Mouse (Mus musculus): Measurements from ENCODE around the gene Aqp1. TPM values are rescaled to one million over a fixed set of nuclear protein-coding genes. Genes with fewer than 3 reads are reported as not detected.

Gene Aqp1
- total RNA-seq, 2 experiments from 2014 or later = 745 to 1,033 TPM

GRCm38 (mm10) chr6:55394854-55395253 lies 58.6 kb downstream of the Aqp1 start:
- ATAC-seq (replicated peaks; ENCODE audit: low FRiP score, poor library complexity, severe bottlenecking) = no peak

GRCm38 (mm10) chr6:55396176-55396575 lies 59.9 kb downstream of the Aqp1 start:
- no peak for ATAC-seq (replicated peaks; ENCODE audit: low FRiP score, poor library complexity, severe bottlenecking)

DNA sequence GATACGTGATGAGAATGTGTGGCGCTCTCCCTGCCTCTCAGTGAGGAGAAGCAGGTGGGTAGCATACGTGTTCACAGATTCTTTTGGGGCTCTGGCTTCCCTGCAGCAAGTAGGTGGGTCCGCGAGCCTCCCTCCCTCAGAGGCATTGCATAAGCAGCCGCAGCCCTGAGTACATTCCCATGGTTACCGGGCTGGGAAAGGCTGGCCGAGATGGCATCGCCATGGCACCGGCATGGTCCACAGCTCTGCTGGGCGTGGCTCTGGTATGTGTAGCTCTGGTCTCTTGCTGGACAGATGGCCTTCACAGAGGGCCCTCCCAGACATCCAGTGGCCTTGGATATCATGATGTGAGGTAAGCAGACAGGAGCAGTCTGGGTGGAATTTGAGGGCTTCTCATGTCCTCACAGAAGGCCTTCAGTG lies 60.4 kb downstream of the Aqp1 start:
- ATAC-seq (replicated peaks; ENCODE audit: low FRiP score, poor library complexity, severe bottlenecking) = no peak

Other genes starting within 250 kb of the Aqp1 start
- not detected in 2 replicates for gene Crhr2, start 203.4 kb upstream of the Aqp1 start, total RNA-seq (2015; ENCODE audit: low replicate concordance)
- not detected in 2 replicates for gene Crhr2, start 203.4 kb upstream of the Aqp1 start, total RNA-seq (2017; ENCODE audit: low replicate concordance)
- gene Inmt, start 161.4 kb upstream of the Aqp1 start, total RNA-seq (2015; ENCODE audit: low replicate concordance) = not detected in 2 replicates
- gene Inmt, start 161.4 kb upstream of the Aqp1 start, total RNA-seq (2017; ENCODE audit: low replicate concordance) = not detected in 2 replicates
- 2.5 TPM in 1 of 2 replicates, not detected in the other for gene Mindy4, start 133.0 kb upstream of the Aqp1 start, total RNA-seq (2015; ENCODE audit: low replicate concordance)
- gene Mindy4, start 133.0 kb upstream of the Aqp1 start, total RNA-seq (2017; ENCODE audit: low replicate concordance) = 0.26 TPM in 1 of 2 replicates, not detected in the other
- gene Ghrhr, start 39.9 kb downstream of the Aqp1 start, total RNA-seq (2015; ENCODE audit: low replicate concordance) = 0.84 TPM in 1 of 2 replicates, not detected in the other
- gene Ghrhr, start 39.9 kb downstream of the Aqp1 start, total RNA-seq (2017; ENCODE audit: low replicate concordance) = not detected in 2 replicates
- gene Adcyap1r1, start 115.5 kb downstream of the Aqp1 start, total RNA-seq (2015; ENCODE audit: low replicate concordance) = not detected in 2 replicates
- 0.26 TPM in 1 of 2 replicates, not detected in the other for gene Adcyap1r1, start 115.5 kb downstream of the Aqp1 start, total RNA-seq (2017; ENCODE audit: low replicate concordance)